Mouse (Mus musculus): ENCODE results near the gene Commd2.

- TF ChIP-seq GATA1 (IDR thresholded peaks at IDR 0.05; ENCODE audit: borderline replicate concordance, low read length) (no peak), FLI1 (IDR thresholded peaks at IDR 0.05; ENCODE audit: low read length) (no peak)
Measured at GRCm38 (mm10) chr3:57612430-57612997, 39.0 kb downstream of the Commd2 start.

Measured in megakaryocyte, embryonic 14.5 days (primary cell).